Mouse (Mus musculus) mouse trophoblast stem cell (cell line): ENCODE results near the gene D10Wsu102e.

Experiments
- in situ Hi-C, 2 experiments: fragments of 300-500 bp; cut with MseI, MboI; formaldehyde crosslinking; loops; 2 replicates in 1 of 2; 3 replicates in 1 of 2; pipeline ENCODE4 v1.15.1; 2025

The D10Wsu102e gene

DNA sequence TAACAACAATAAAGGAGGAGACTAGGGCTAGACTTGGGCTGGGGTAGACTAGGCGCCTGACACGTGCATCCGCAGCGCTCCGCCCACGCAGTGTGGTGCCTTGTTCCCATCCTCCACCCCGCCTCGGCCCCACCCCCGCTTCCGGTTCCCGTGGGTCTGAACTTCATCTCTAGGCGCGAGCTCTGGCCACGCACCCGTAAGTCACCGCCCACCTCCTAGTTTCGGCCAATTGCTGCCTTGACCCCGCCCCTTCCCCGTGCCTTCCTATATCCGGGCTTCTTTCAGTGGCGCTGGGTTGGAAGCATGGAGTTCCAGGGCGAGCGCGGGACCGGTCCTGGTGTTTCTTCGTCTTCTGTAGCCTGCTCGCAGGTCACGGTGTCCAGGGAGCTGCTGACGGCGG lies at the start of gene D10Wsu102e:
TSS of gene D10Wsu102e (plus strand) at position 266 of the 400 bp plus-strand sequence.
- in situ Hi-C loops, result loop anchor here in 1 of 2 experiments (10.0 kb wide), 1 partner anchor 105 kb away; no protein-coding TSS in a partner anchor

DNA sequence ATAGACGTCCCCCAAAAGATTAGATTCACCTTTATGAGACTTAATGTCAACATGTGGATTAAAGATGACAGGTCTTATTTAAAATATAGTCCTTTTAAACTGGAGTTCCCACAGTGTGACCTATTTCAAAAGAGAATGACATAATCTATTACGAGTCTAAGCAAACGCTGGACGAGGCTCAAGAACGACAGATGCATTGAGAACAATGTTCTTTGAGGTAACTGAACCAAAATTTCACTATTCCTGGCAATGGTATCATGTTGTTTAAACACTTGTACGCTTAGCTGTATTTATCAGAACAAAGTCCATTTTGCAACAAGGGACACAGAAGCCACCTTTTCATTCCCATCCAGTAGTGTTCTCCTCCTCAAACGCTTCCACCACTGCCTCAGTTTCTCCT lies 49.7 kb upstream of the D10Wsu102e start:
- in situ Hi-C loops, result no loop called here

DNA sequence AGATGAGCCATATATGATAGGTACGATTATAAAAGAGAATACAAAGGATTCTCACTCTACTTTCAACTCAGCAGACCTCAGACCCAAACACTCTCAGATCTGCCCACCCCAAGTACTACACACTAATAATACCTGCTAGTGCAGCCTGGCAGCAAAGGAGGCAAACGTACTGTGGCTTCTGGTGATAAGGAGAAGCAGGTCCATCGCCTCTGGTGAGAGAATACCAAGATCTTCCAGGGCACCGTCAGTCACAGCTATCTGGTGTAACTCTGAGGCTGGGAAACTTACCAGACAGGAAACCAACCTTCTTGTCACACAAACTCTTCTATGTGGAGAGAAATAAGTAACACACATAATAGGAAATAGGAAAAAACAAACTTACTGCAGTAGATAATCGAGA lies 47.0 kb upstream of the D10Wsu102e start:
- in situ Hi-C loops, result no loop called here

DNA sequence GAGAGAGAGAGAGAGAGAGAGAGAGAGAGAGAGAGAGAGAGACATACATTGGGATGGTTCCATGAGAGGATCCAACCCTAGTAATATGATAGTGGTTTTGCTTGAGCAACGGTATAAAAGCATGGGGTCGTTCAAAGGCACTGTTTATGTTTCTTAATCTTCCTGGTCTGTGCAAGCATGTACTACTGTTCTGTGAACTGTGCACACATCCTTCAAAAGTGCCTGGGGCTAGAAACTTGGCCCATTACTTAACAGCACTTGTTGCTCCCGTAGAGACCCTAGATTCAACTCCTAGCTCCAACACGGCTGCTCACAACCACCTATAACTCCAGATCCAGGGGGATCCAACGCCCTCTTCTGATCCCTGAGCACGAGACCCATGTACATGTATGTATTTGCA lies 39.6 kb upstream of the D10Wsu102e start:
- in situ Hi-C loops, result no loop called here

- in situ Hi-C loops, result no loop called here
Measured at GRCm38 (mm10) chr10:83320870-83321269, 39.2 kb upstream of the D10Wsu102e start.

DNA sequence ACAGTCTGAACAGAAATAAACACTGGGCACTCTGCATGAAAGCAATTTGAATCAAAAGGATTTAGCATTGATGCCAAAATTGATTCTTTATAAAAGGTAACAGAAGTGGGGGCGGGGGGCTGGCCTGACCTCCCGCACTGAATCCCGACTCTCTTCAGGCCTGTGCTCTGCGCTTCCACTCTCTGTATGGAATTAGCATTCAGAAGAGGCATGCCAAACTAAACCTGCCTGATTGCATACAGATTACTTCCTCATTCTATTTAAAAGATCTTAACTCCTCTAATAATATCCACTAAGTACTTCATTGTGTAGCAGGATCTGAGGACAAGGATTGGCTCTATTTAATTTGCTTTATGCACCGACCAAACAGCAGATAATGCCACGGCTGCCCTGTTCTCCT lies 38.5 kb upstream of the D10Wsu102e start:
- in situ Hi-C loops, result no loop called here

DNA sequence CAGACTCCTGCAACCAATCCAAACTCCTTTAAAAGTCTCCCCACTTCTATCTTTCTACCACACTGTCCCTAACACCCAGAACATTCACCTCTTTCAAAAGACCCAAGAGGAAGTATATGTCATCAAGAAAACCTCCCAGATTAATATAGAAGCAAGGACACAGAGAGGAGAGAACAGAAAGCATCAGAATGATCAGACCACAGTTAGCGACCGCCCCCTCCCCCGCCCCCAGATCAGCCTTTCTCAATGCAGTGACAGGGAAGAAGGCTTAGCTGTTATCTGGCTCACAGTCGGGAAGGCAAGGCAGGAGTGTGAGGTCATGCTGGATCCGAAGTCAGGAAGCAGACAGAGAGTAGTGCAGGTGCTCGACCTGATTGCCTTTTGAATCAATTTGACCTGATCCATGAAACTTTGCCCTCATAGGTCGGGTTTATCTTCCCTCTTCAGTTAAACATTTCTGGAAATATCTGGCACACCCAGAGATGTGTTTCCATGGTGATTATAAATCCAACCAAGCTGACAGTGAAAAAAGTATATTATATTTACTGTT lies 37.4 kb upstream of the D10Wsu102e start:
- in situ Hi-C loops, result no loop called here

- in situ Hi-C loops, result no loop called here
Measured at GRCm38 (mm10) chr10:83324871-83325270, 35.1 kb upstream of the D10Wsu102e start.

GRCm38 (mm10) chr10:83325903-83326302 lies 34.1 kb upstream of the D10Wsu102e start:
- in situ Hi-C loops, result no loop called here

- in situ Hi-C loops, result no loop called here
Measured at GRCm38 (mm10) chr10:83326648-83327285, 33.3 kb upstream of the D10Wsu102e start.

GRCm38 (mm10) chr10:83328791-83329190 lies 31.2 kb upstream of the D10Wsu102e start:
- in situ Hi-C loops, result no loop called here

GRCm38 (mm10) chr10:83330336-83330735 lies 29.7 kb upstream of the D10Wsu102e start:
- in situ Hi-C loops, result no loop called here

DNA sequence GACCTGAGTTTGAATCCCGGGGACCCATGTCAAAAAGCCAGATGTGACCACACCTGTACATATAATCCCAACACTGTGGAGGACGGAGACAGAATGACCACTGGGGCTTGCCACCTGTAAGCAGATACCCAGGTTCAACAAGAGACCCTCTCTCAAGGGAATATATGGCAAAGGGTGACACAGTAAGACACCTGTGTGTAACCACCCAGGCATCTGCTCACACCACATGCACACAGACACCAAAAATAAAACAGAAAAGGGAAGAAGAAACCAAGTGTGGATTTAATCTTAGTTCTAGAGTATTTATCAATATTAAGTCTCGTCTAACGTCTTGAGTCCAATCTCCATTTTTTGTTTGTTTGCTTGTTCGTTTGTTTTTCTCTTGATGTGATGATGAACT lies 28.2 kb upstream of the D10Wsu102e start:
- in situ Hi-C loops, result no loop called here

- in situ Hi-C loops, result no loop called here
Measured at GRCm38 (mm10) chr10:83332581-83332980, 27.4 kb upstream of the D10Wsu102e start.

GRCm38 (mm10) chr10:83336336-83336735 lies 23.7 kb upstream of the D10Wsu102e start:
- in situ Hi-C loops, result no loop called here

DNA sequence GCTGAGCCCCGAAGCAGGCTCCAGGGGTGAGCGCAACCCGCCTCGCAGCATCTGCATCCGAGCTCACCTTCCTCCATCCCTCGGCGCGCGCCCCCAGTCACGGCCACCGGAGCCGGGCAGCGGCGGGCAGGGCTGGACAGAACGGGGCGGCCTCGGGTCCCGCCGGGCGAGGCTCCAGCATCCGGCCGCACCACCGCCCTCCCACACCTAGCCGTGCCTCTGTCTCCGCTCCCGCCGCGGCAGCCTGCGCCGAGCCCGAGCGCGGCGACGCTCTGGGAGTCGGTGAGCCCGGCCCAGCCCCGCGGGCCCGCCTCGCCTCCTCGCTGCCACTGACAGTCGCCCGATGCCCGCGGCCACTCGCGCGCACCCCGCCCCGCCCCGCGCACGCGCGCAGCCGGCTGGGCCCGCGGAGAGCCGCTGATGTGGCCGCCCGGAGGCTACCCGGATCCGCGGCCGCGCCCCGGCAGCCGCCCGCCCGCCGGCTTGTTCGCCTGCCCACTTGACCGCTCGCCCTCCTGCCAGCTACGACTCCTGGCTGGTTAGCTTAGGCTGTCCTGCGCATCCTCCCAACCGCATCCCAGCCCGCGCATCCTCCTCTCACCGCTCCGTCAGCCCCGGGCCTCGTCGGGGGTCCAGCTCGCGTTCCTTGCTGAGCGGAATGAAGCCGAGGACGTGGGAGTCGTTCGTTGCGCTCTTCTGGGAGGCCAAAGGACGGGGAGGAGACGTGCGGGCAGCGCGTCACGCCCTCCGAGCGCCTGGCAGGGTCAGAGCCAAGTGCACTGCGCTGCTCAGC lies 22.7 kb upstream of the D10Wsu102e start, which contains the start of gene Slc41a2:
TSS of gene Slc41a2 (minus strand) at position 724 of the 793 bp plus-strand sequence.
- in situ Hi-C loops, result no loop called here

- in situ Hi-C loops, result no loop called here
Measured at GRCm38 (mm10) chr10:83337971-83338598, 21.9 kb upstream of the D10Wsu102e start.

- in situ Hi-C loops, result no loop called here
Measured at GRCm38 (mm10) chr10:83341226-83341625, 18.8 kb upstream of the D10Wsu102e start.

DNA sequence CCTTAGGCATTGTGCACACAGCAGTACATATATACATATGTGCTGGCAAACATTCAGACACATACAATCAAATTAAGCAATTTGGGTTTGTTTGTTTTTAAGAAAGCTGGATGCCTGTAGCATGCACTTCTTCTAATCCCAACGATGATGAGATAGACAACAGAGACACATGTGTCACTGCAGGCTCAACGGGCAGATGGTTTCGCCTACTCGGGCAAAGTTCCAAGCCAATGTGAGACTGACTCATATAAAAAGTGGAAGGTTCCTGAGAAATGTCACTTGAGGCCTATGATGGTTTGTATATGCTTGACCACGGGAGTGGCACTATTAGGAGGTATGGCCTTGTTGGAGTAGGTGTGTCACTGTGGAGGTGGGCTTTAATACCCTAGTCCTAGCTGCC lies 16.9 kb upstream of the D10Wsu102e start:
- in situ Hi-C loops, result no loop called here

GRCm38 (mm10) chr10:83343828-83344685 lies 16.0 kb upstream of the D10Wsu102e start:
- in situ Hi-C loops, result no loop called here

GRCm38 (mm10) chr10:83345693-83346358 lies 14.2 kb upstream of the D10Wsu102e start:
- in situ Hi-C loops, result no loop called here
